Mouse (Mus musculus) CD8-positive naive resting alpha-beta T cell, adult 2 months (primary cell): Measurements from ENCODE around the gene Ehd1.

Experiments used
- DNase-seq, 2 experiments: peaks; one replicate each; pipeline ENCODE4 v3.0.0; 2022; ENCODE audit warnings: low read depth in 2 of 2, low spot score in 2 of 2

Gene Ehd1

DNA sequence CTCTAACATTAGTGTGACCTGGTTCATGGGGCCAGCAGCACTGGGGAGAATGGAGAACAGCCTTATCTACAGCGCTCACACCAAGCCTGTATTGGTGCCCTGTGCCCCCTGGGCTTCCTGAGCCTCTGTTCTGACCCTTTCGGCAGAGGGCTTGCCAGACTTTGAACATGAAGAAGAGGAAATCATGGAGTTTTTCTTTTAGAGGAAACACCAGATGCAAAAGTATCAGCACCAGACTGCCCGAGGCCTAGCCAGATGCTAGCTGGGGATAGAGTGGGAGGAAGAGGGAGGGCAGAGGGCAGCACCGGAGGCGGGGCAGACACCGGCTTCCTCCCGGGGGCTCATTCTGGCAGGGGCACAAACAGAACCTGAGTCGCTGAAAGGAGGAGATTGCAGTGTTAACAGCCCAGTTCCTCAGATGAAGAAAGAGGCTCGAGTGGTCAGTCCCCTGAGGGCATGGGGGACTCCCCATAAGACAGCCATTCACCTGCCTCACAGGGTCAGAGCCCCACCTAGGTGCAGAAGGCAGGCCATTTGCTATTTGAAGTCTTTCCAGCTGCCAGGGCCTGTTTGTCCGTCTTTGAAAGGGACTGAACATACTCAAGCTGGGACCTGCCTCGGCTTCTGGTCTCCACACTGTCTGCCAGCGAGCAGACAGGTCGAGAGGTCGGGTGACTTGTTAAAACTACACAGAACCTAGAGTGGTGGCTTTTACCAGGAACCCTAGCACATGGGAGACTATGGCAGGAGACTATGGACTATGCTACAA, 72.9 kb downstream of the Ehd1 start:
- no peak for DNase-seq
